Mouse (Mus musculus): ENCODE measurements around the gene Olfr1414.

- TF ChIP-seq CTCF (IDR thresholded peaks at IDR 0.05 in 2 of 3, conservative IDR thresholded peaks at IDR 0.05 in 1 of 3; ENCODE audit: control insufficient read depth in 1 of 3, insufficient read depth in 1 of 3, low read depth in 2 of 3, low read length in 3 of 3, poor library complexity in 1 of 3, severe bottlenecking in 1 of 3) (no peak), POLR2A (IDR thresholded peaks at IDR 0.05; ENCODE audit: control insufficient read depth in 1 of 2, insufficient read depth in 1 of 2, low read depth in 1 of 2, low read length in 2 of 2, poor library complexity in 1 of 2) (no peak), BHLHE40 (IDR thresholded peaks at IDR 0.05; ENCODE audit: borderline replicate concordance, low read depth, low read length) (no peak), TAL1 (IDR thresholded peaks at IDR 0.05; ENCODE audit: low read length) (no peak)
These were observed 27.5 kb upstream of the Olfr1414 start for GRCm38 (mm10) chr1:92545929-92546328.
